Mouse (Mus musculus) effector memory CD4-positive, alpha-beta T cell, adult 7 months (primary cell): ENCODE results near the gene Zdhhc24. TPM values are rescaled to one million over a fixed set of nuclear protein-coding genes. Genes with fewer than 3 reads are reported as not detected.

Experiments used
- polyA plus RNA-seq: library from polyadenylated mRNA; unstranded; fragments of 100-300 nt; shearing (Covaris generic); gene quantifications from one replicate; pipeline ENCODE4 v1.2.1, GENCODE M21; 2017

Zdhhc24 gene
- 4.4 TPM for polyA plus RNA-seq

GRCm38 (mm10) chr19:4878405-4879323 is at the start of gene Zdhhc24:
Gene Zdhhc24 (plus strand): TSS chr19:4878668.

GRCm38 (mm10) chr19:4839149-4839548 is 39.3 kb upstream of the Zdhhc24 start, which contains the start of the genes Ccs and Ccdc87:
Gene Ccs (minus strand): TSS chr19:4839332.
Gene Ccdc87 (plus strand): TSS chr19:4839366.

GRCm38 (mm10) chr19:4854552-4855469 is 23.7 kb upstream of the Zdhhc24 start, which contains the start of gene Ctsf:
Gene Ctsf (plus strand): TSS chr19:4855130.

GRCm38 (mm10) chr19:4877785-4878184 is 683 bp upstream of the Zdhhc24 start, which contains the start of gene Actn3:
Gene Actn3 (minus strand): TSS chr19:4877909.

GRCm38 (mm10) chr19:4905979-4906794 is 27.7 kb downstream of the Zdhhc24 start, which contains the start of gene Bbs1:
Gene Bbs1 (minus strand): TSS chr19:4906628.

GRCm38 (mm10) chr19:4927904-4928531 is 49.5 kb downstream of the Zdhhc24 start, which contains the start of gene Dpp3:
Gene Dpp3 (minus strand): TSS chr19:4928287.

Other genes with a start within 250 kb of the Zdhhc24 start
- 0.23 TPM for gene Gm960, start 180.0 kb upstream of the Zdhhc24 start, polyA plus RNA-seq
- 0.72 TPM for gene Sptbn2, start 167.5 kb upstream of the Zdhhc24 start, polyA plus RNA-seq
- 77.1 TPM for gene Rbm4b, start 122.2 kb upstream of the Zdhhc24 start, polyA plus RNA-seq
- 44.2 TPM for gene Rbm4, start 84.8 kb upstream of the Zdhhc24 start, polyA plus RNA-seq
- gene Gm21992, start 67.1 kb upstream of the Zdhhc24 start, polyA plus RNA-seq = 28.2 TPM
- gene Rbm14, start 67.0 kb upstream of the Zdhhc24 start, polyA plus RNA-seq = 76.3 TPM
- 28.8 TPM for gene Ccs, start 39.3 kb upstream of the Zdhhc24 start, polyA plus RNA-seq
- gene Ccdc87, start 39.3 kb upstream of the Zdhhc24 start, polyA plus RNA-seq = not detected
- 2.1 TPM for gene Ctsf, start 23.5 kb upstream of the Zdhhc24 start, polyA plus RNA-seq
- gene Actn3, start 759 bp upstream of the Zdhhc24 start, polyA plus RNA-seq = not detected
- gene Bbs1, start 28.0 kb downstream of the Zdhhc24 start, polyA plus RNA-seq = 0.41 TPM
- 57.2 TPM for gene Dpp3, start 49.6 kb downstream of the Zdhhc24 start, polyA plus RNA-seq
- gene Peli3, start 64.5 kb downstream of the Zdhhc24 start, polyA plus RNA-seq = not detected
- gene Mrpl11, start 83.5 kb downstream of the Zdhhc24 start, polyA plus RNA-seq = 37.5 TPM
- gene Npas4, start 111.6 kb downstream of the Zdhhc24 start, polyA plus RNA-seq = not detected
- gene Slc29a2, start 145.2 kb downstream of the Zdhhc24 start, polyA plus RNA-seq = 3.6 TPM
- 1.8 TPM for gene B4gat1, start 160.2 kb downstream of the Zdhhc24 start, polyA plus RNA-seq
- gene AC124502.3, start 160.2 kb downstream of the Zdhhc24 start, polyA plus RNA-seq = 0.62 TPM
- 102 TPM for gene Brms1, start 162.7 kb downstream of the Zdhhc24 start, polyA plus RNA-seq
- 0.72 TPM for gene Rin1, start 171.8 kb downstream of the Zdhhc24 start, polyA plus RNA-seq
- gene Cd248, start 189.4 kb downstream of the Zdhhc24 start, polyA plus RNA-seq = not detected
- 0.88 TPM for gene Tmem151a, start 206.9 kb downstream of the Zdhhc24 start, polyA plus RNA-seq
- gene Yif1a, start 209.9 kb downstream of the Zdhhc24 start, polyA plus RNA-seq = 30.1 TPM
- gene Cnih2, start 219.9 kb downstream of the Zdhhc24 start, polyA plus RNA-seq = 0.76 TPM
- 149 TPM for gene Rab1b, start 228.4 kb downstream of the Zdhhc24 start, polyA plus RNA-seq
- 4.3 TPM for gene Klc2, start 239.9 kb downstream of the Zdhhc24 start, polyA plus RNA-seq